Mouse (Mus musculus): ENCODE results near the gene Tchh. TPM values are rescaled to one million over a fixed set of nuclear protein-coding genes. Genes with fewer than 3 reads are reported as not detected.
"Not testable (repeated sequence)": the region's sequence is repeated elsewhere in the genome, so short reads cannot be mapped to it uniquely, and the experiment has no call there.

The Tchh gene
- polyA plus RNA-seq, 1 experiment: 0.01 TPM

DNA sequence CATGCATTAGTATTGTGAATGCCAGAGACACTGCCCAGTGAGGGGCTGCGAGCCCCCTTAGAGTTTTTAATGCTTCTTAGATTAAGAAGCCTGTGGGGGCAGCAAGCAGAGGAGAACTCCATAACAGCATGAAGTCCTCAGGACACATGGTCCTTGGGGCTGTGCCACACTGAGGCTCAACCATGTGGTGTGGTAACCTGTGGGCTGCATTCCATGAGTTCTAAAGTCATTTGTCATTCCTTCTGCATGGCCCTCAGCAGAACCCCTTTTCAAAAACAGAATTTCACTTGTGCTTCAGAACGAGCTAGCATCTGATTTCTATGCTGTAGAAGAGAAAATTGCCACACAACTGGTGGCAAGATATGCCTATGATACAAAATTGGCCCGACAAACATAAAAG, 50.0 kb downstream of the Tchh start:
- DNase-seq (ENCODE audit: low read depth in 1 of 2, low spot score in 2 of 2): no peak
- TF ChIP-seq POLR2A (IDR thresholded peaks at IDR 0.05; ENCODE audit: low read depth, low read length) (no peak), CTCF (IDR thresholded peaks at IDR 0.05; ENCODE audit: extremely low read depth, insufficient read depth, insufficient read length, insufficient replicate concordance) (no peak)
- no peaks in the 10 kb centered on the region for H3K27me3 ChIP-seq (ENCODE audit: control insufficient read depth, insufficient read depth, low read length)
- H3K4me1 ChIP-seq (ENCODE audit: control insufficient read depth, insufficient read depth, insufficient read length): no peaks in the 10 kb centered on the region
- no peak overlapping the region for H3K27ac ChIP-seq (ENCODE audit: insufficient read depth, low read length)
- 77% methylated on average over 3 of the region's 3 CpGs for WGBS
- H3K36me3 ChIP-seq (ENCODE audit: control insufficient read depth, insufficient read depth, low read length): no peaks in the 10 kb centered on the region
- H3K4me3 ChIP-seq (ENCODE audit: extremely low read depth, insufficient read depth, insufficient read length): no peak overlapping the region

DNA sequence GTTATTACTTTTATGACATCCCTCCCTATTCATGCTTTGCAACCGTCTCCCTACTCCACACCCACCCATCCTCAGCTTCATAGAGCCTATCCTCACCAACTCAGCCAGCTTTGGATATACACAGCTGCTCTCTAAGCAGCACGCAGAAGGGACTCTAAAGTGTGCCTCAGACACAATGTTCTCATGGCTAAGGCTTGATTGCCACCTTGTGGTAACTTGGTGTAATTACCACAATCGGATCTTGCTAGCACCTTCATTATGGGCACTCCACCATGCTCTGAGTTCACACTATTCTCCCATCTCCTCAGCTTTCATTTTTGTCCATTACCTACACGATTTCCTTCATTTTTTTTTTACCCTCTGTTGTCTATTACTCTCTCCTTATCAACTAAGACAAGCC, 51.9 kb downstream of the Tchh start:
- H3K36me3 ChIP-seq (ENCODE audit: control insufficient read depth, insufficient read depth, low read length): no peaks in the 10 kb centered on the region
- H3K27ac ChIP-seq (ENCODE audit: insufficient read depth, low read length): no peak overlapping the region
- WGBS: 1% methylated on average over 4 of the region's 4 CpGs
- TF ChIP-seq POLR2A (IDR thresholded peaks at IDR 0.05; ENCODE audit: low read depth, low read length) (no peak), CTCF (IDR thresholded peaks at IDR 0.05; ENCODE audit: extremely low read depth, insufficient read depth, insufficient read length, insufficient replicate concordance) (peak; percentile 40; the same call in 1 of the 2 replicates)
- no peaks in the 10 kb centered on the region for H3K27me3 ChIP-seq (ENCODE audit: control insufficient read depth, insufficient read depth, low read length)
- no peak overlapping the region for H3K4me3 ChIP-seq (ENCODE audit: extremely low read depth, insufficient read depth, insufficient read length)
- DNase-seq (ENCODE audit: low read depth in 1 of 2, low spot score in 2 of 2): peak; percentile 40 to 41
- H3K4me1 ChIP-seq (ENCODE audit: control insufficient read depth, insufficient read depth, insufficient read length): no peaks in the 10 kb centered on the region

DNA sequence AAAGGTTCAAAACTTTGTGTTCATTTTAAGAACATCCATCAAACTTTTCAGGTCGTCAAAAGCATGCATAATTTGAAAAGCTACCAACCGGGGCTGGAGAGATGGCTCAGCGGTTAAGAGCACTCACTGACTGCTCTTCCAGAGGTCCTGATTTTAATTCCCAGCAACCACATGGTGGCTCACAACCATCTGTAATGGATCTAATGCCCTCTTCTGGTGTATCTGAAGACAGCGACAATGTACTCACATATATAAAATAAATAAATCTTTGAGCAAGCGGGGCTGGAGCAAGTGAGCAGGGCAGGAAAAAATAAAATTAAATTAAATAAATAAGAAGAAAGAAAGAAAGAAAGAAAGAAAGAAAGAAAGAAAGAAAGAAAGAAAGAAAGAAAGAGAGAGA, 52.6 kb downstream of the Tchh start:
- not testable (repeated sequence) for H3K27me3 ChIP-seq (ENCODE audit: control insufficient read depth, insufficient read depth, low read length); H3K4me1 ChIP-seq (ENCODE audit: control insufficient read depth, insufficient read depth, insufficient read length); DNase-seq (ENCODE audit: low read depth in 1 of 2, low spot score in 2 of 2); H3K36me3 ChIP-seq (ENCODE audit: control insufficient read depth, insufficient read depth, low read length); H3K4me3 ChIP-seq (ENCODE audit: extremely low read depth, insufficient read depth, insufficient read length); H3K27ac ChIP-seq (ENCODE audit: insufficient read depth, low read length)
- WGBS: 45% methylated on average over 5 of the region's 5 CpGs

DNA sequence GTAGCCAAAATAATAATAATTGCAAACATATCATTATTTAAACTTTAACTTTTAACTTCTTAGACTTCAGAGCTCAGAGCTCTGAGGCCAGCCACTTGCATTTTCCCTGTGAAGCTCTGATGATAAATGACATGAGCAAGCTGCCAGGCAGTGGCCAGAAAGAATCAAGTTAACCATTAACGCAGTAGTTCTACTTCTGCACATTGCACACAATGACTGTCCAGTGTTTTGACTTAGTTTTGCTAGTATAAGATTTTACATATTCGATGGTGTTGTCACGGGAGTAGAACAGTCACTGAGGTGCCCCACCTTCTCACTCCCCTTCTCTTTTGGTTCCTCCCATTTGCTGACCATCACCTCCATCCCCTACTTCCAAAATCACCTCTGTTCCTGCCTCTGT, 55.0 kb downstream of the Tchh start:
- DNase-seq (ENCODE audit: low read depth in 1 of 2, low spot score in 2 of 2): no peak
- H3K36me3 ChIP-seq (ENCODE audit: control insufficient read depth, insufficient read depth, low read length): no peaks in the 10 kb centered on the region
- no peak overlapping the region for H3K27ac ChIP-seq (ENCODE audit: insufficient read depth, low read length)
- H3K4me1 ChIP-seq (ENCODE audit: control insufficient read depth, insufficient read depth, insufficient read length): no peaks in the 10 kb centered on the region
- TF ChIP-seq CTCF (IDR thresholded peaks at IDR 0.05; ENCODE audit: extremely low read depth, insufficient read depth, insufficient read length, insufficient replicate concordance): no peak
- TF ChIP-seq POLR2A (IDR thresholded peaks at IDR 0.05; ENCODE audit: low read depth, low read length): no peak
- 0 out of 2 replicates have a peak, but pooled peaks cover 1% of the 10 kb centered on the region for H3K27me3 ChIP-seq (ENCODE audit: control insufficient read depth, insufficient read depth, low read length)
- 83% methylated on average over 3 of the region's 3 CpGs for WGBS
- H3K4me3 ChIP-seq (ENCODE audit: extremely low read depth, insufficient read depth, insufficient read length): no peak overlapping the region

Other genes with a start within 250 kb of the Tchh start
- not detected in 2 replicates for gene Flg2, start 245.1 kb upstream of the Tchh start, polyA plus RNA-seq (2012; rRNA removed)
- not detected in 2 replicates for gene Flg, start 168.8 kb upstream of the Tchh start, polyA plus RNA-seq (2012; rRNA removed)
- gene Hrnr, start 122.6 kb upstream of the Tchh start, polyA plus RNA-seq (2012; rRNA removed): not detected in 2 replicates
- gene Rptn, start 48.6 kb upstream of the Tchh start, polyA plus RNA-seq (2012; rRNA removed): not detected in 2 replicates
- not detected in 2 replicates for gene Tchhl1, start 26.4 kb downstream of the Tchh start, polyA plus RNA-seq (2012; rRNA removed)
- gene S100a11, start 78.2 kb downstream of the Tchh start, polyA plus RNA-seq (2012; rRNA removed): 69.2 and 72.5 TPM in 2 replicates
- gene S100a10, start 112.8 kb downstream of the Tchh start, polyA plus RNA-seq (2012; rRNA removed): 36.2 and 39.0 TPM in 2 replicates
- gene Tdpoz2, start 210.4 kb downstream of the Tchh start, polyA plus RNA-seq (2012; rRNA removed): not detected in 2 replicates
- not detected in 2 replicates for gene Tdpoz1, start 234.0 kb downstream of the Tchh start, polyA plus RNA-seq (2012; rRNA removed)